Mouse (Mus musculus) E14TG2a.4 (cell line): ENCODE data around the gene Smyd3.

Experiments used
- CTCF ChIP-seq: conservative IDR thresholded peaks from 2 replicates; pipeline ENCODE4 v1.5.1; 2014; ENCODE audit warnings: low read length
- NANOG ChIP-seq: IDR thresholded peaks from 2 replicates; pipeline ENCODE4 v1.6.1; 2014; ENCODE audit warnings: borderline replicate concordance, low read length, mixed read lengths
- POU5F1 ChIP-seq: IDR thresholded peaks from 2 replicates; pipeline ENCODE4 v1.6.1; 2014; ENCODE audit warnings: low read length, borderline replicate concordance

- TF ChIP-seq CTCF, result no peak
- no peak for TF ChIP-seq NANOG
- TF ChIP-seq POU5F1, result no peak
Measured at GRCm38 (mm10) chr1:179281401-179282121, 236.3 kb downstream of the Smyd3 start.
